Mouse (Mus musculus): ENCODE data around the gene Lcn10.
A peak's percentile ranks its signal among the peaks of the same experiment; 100 is the strongest.
"Not testable (repeated sequence)": the region's sequence is repeated elsewhere in the genome, so short reads cannot be mapped to it uniquely, and the experiment has no call there.

The Lcn10 gene

DNA sequence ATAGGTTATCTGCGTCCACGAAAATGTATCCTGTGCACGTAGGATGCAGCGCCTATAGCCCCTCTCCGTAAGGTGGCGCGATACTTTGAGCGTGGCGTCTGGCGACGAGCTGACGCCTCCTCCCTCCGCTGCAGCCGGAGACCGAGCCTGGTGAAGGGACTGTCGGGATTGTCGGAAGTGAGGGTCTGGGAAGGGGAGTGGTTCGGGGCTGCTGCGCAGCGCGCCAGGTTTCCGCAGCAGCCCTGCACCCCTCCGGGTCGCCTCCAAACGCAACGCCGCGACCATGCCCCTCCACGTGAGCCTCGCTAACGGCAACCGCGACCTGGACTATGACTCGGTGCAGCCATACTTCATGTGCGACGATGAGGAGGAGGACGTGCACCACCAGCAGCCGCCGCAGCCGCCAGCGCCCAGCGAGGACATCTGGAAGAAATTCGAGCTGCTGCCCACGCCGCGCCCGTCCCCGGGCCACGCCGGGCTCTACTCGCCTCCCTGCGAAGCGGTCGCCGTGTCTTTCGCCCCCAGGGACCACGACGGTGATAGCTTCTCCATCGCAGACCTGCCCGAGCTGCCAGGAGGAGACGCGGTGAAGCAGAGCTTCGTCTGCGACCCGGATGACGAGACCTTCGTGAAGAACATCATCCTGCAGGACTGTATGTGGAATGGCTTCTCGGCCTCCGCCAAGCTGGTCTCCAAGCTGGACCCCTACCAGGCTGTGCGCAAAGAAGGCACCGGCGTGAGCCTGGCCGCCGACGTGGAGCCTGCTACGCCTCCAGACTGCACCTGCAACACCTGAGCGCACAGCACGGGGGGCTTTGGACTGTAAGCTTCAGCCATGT, 24.3 kb downstream of the Lcn10 start, which contains the start of gene Bmyc:
TSS of gene Bmyc (plus strand) at position 97 of the 839 bp plus-strand sequence.
- peak; percentile 97 for DNase-seq (ENCODE audit: low spot score)

- DNase-seq (ENCODE audit: low spot score) = peak; percentile 53
These were observed 25.6 kb downstream of the Lcn10 start for GRCm38 (mm10) chr2:25708121-25708520.

- not testable (repeated sequence) for DNase-seq (ENCODE audit: low spot score)
These were observed 26.5 kb downstream of the Lcn10 start for GRCm38 (mm10) chr2:25709056-25709455.

DNA sequence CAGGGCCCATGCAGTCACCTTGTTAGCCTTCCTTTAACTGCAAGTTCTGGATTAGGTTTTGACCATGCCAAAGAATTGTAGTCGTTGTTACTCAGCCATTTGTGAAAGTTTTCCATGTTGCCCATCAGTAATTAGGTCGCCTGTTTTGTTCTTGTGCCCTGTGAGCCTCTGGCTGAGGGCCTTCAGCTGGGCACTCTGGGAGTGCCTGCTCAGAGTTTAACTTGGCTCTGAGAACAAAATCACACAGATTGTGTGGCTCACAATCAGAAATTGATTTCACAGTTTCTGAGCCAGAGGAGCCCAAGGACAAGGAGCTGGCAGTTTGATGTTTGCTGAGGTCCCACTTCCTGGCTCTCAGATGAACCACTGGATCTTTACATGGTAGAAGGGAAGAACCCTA, 27.3 kb downstream of the Lcn10 start:
- DNase-seq (ENCODE audit: low spot score) = not testable (repeated sequence)

GRCm38 (mm10) chr2:25711641-25712040, 29.1 kb downstream of the Lcn10 start:
- peak; percentile 16 for DNase-seq (ENCODE audit: low spot score)

GRCm38 (mm10) chr2:25717222-25717621, 34.7 kb downstream of the Lcn10 start:
- no peak for DNase-seq (ENCODE audit: low spot score)

DNA sequence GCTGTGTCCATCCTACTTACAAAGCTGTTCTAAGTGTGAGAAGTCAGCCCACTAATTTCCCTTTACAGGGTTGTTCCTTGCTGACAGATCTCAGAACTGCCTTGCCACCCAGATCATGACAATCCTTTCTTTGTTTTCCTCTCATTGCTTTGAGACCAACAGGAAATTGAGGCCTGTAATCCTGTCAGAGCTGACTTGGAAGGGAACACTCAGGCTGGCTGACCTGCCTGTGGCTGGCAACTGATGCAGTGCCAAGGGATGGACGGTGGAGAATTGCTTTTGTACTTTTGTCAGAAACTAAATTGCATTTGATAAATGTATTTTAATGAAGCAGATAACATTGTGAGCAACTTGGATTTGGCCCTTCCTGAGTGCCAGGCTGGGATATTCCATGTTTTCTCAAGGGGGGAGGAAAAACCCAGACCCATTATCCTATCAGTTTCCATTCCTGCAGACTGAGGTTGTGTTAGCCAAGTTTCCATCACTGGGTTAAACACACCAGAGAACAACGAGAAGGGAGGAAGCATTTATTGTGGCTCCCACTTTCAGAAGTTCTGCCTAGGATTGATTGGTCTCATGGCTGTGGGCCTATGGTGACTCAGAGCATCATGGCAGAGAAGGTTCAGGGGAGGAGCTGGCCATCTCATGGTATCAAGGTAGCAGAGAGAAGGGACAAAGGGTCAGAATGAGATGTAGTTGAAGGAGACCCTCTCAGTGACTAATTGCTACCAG, 50.8 kb downstream of the Lcn10 start:
- no peak for DNase-seq (ENCODE audit: low spot score)

Data from embryo, embryonic 10 days (tissue).